Mouse (Mus musculus): ENCODE results near the gene Pogz.

DNA sequence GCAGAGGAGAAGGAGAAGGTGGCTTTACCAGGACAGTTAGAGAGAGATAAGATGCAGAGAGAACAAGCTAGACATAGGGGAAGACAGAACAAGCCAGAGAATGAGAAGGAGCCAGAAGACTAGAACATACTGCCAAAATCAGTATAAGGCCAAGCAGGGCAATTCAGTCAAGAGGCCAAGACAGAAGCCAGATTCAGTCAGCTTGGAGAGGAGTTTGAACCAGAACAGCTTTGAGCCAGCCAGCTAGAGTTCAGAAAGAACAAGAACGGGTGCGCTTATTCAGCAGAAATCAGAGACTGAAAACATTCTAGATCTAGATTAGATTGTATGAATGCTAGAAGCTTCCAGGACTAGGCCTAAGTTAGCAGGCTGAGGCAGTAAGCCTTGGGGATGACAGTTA, 10.0 kb downstream of the Pogz start:
- no peak for TF ChIP-seq CTCF (IDR thresholded peaks at IDR 0.05; ENCODE audit: low read depth, low read length)
- TF ChIP-seq POLR2A (IDR thresholded peaks at IDR 0.05; ENCODE audit: extremely low read depth, insufficient read depth, low read length), result no peak
